ENCODE assay signal across 8 mouse cellular contexts in the genomic region with DNA sequence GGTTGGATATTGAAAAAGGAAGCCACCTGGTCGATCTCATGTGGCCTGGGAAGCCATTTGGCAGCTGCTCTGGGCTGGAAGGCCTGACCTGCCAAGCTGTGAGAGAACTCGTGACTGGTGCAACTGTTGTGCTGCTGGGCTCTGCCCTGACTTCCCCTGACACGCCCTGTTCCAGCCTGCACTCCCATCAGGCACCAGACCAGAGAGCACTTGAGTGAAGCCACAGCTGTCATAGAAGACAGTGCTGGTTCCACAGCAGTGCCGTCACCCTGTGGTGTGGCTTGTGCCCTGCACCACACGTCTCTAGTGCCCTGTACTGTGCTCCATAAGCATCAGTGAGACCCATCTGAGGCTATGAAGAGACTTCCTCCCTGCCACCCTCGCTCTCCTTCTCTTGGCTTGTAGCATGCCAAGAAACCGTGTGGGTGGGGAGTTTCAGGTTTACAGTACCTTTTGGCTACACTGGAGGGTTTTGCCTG.
DNase-seq lines count a peak whose midpoint lies in the region; ATAC-seq and TF ChIP-seq lines count a peak whose summit lies in the region.

No protein-coding gene starts in this region.

- peak; percentile 81 for ATAC-seq in limb, embryonic 13.5 days (ENCODE audit: low FRiP score, low read depth)
- ATAC-seq in granulocyte monocyte progenitor cell, adult 5-6 weeks (replicated peaks; ENCODE audit: poor library complexity, severe bottlenecking), result peak; percentile 83
- ATAC-seq in liver, embryonic 11.5 days (replicated peaks; ENCODE audit: low FRiP score), result peak; percentile 53

- WGBS in limb, embryonic 13.5 days, result 76% methylated on average over 7 of the region's 7 CpGs
- 74% methylated on average over 7 of the region's 7 CpGs for WGBS in limb, embryonic 10.5 days
- WGBS in liver, embryonic 11.5 days, result 61% methylated on average over 7 of the region's 7 CpGs
- WGBS in small intestine, adult 2 months, result 10% methylated on average over 7 of the region's 7 CpGs

- no peak overlapping the region for H3K9ac ChIP-seq in limb, embryonic 13.5 days
- H3K9ac ChIP-seq in liver, embryonic 11.5 days (ENCODE audit: low read depth, low read length), result no peak overlapping the region

- no peak overlapping the region for H3K4me2 ChIP-seq in limb, embryonic 13.5 days (replicated peaks)
- H3K4me2 ChIP-seq in liver, embryonic 11.5 days, result no peak overlapping the region

- H3K4me1 ChIP-seq in limb, embryonic 13.5 days, result peaks cover 9% of the 10 kb centered on the region; the same call in 1 of the 2 replicates
- H3K4me1 ChIP-seq in limb, embryonic 10.5 days, result no peaks in the 10 kb centered on the region
- no peaks in the 10 kb centered on the region for H3K4me1 ChIP-seq in liver, embryonic 11.5 days (replicated peaks; ENCODE audit: control insufficient read depth, insufficient read depth, low read length)
- H3K4me1 ChIP-seq in small intestine, adult 2 months (ENCODE audit: control insufficient read depth, insufficient read depth, insufficient read length, low read length), result peaks cover 33% of the 10 kb centered on the region

- H3K36me3 ChIP-seq in limb, embryonic 13.5 days, result no peaks in the 10 kb centered on the region
- H3K36me3 ChIP-seq in limb, embryonic 10.5 days, result no peaks in the 10 kb centered on the region
- H3K36me3 ChIP-seq in liver, embryonic 11.5 days (ENCODE audit: control insufficient read depth, insufficient read depth, low read length), result no peaks in the 10 kb centered on the region
- H3K36me3 ChIP-seq in small intestine, adult 2 months (ENCODE audit: control insufficient read depth, insufficient read depth, low read length), result no peaks in the 10 kb centered on the region

- no peak for TF ChIP-seq POLR2A in small intestine, adult 2 months (IDR thresholded peaks at IDR 0.05; ENCODE audit: low read depth, low read length)

- H3K9me3 ChIP-seq in limb, embryonic 13.5 days, result no peaks in the 10 kb centered on the region
- no peaks in the 10 kb centered on the region for H3K9me3 ChIP-seq in limb, embryonic 10.5 days (replicated peaks)
- no peaks in the 10 kb centered on the region for H3K9me3 ChIP-seq in liver, embryonic 11.5 days (ENCODE audit: control insufficient read depth, low read length)

- no peak for TF ChIP-seq CTCF in small intestine, adult 2 months (IDR thresholded peaks at IDR 0.05; ENCODE audit: extremely low read depth, insufficient read length, insufficient replicate concordance, low read depth, low read length)

- no peaks in the 10 kb centered on the region for H3K27me3 ChIP-seq in limb, embryonic 13.5 days
- no peaks in the 10 kb centered on the region for H3K27me3 ChIP-seq in limb, embryonic 10.5 days (ENCODE audit: low read depth, poor library complexity, severe bottlenecking)
- no peaks in the 10 kb centered on the region for H3K27me3 ChIP-seq in liver, embryonic 11.5 days (replicated peaks; ENCODE audit: control insufficient read depth, insufficient read depth, low read length)
- no peaks in the 10 kb centered on the region for H3K27me3 ChIP-seq in small intestine, adult 2 months (ENCODE audit: control insufficient read depth, insufficient read depth, low read length)

- DNase-seq in limb, embryonic 10.5 days (ENCODE audit: low spot score), result no peak
- DNase-seq in adrenal gland, postnatal 14 days, result peak; percentile 65
- no peak for DNase-seq in liver, embryonic 11.5 days (ENCODE audit: low spot score)
- DNase-seq in right cerebral cortex, postnatal 14 days, result no peak
- no peak for DNase-seq in layer of hippocampus, postnatal 36 days

- no peak overlapping the region for H3K4me3 ChIP-seq in limb, embryonic 13.5 days
- H3K4me3 ChIP-seq in limb, embryonic 10.5 days, result no peak overlapping the region
- H3K4me3 ChIP-seq in liver, embryonic 11.5 days (ENCODE audit: low read depth, low read length), result no peak overlapping the region
- H3K4me3 ChIP-seq in small intestine, adult 2 months (ENCODE audit: low read depth, low read length), result no peak overlapping the region

- no peak overlapping the region for H3K27ac ChIP-seq in limb, embryonic 13.5 days
- H3K27ac ChIP-seq in limb, embryonic 10.5 days, result no peak overlapping the region
- no peak overlapping the region for H3K27ac ChIP-seq in liver, embryonic 11.5 days (ENCODE audit: low read depth, low read length)
- H3K27ac ChIP-seq in small intestine, adult 2 months (ENCODE audit: insufficient read depth, low read depth, low read length), result peak overlapping the region; percentile 65
